Mouse (Mus musculus) forelimb bud, embryonic 11.5 days (tissue): ENCODE results near the gene 2010003K11Rik.

Experiments
- DNase-seq: peaks from one replicate; pipeline ENCODE4 v3.0.0-alpha.2; 2012; ENCODE audit warnings: low read depth, low spot score

The 2010003K11Rik gene

GRCm38 (mm10) chr19:4498062-4498933, at the start of gene 2010003K11Rik:
Gene 2010003K11Rik, minus strand, starts transcription at chr19:4498583.
- no peak for DNase-seq

- no peak for DNase-seq
Measured at GRCm38 (mm10) chr19:4547801-4548200, 49.4 kb upstream of the 2010003K11Rik start.

- no peak for DNase-seq
Measured at GRCm38 (mm10) chr19:4545841-4546240, 47.5 kb upstream of the 2010003K11Rik start.

GRCm38 (mm10) chr19:4545091-4545490, 46.7 kb upstream of the 2010003K11Rik start:
- DNase-seq, result no peak

DNA sequence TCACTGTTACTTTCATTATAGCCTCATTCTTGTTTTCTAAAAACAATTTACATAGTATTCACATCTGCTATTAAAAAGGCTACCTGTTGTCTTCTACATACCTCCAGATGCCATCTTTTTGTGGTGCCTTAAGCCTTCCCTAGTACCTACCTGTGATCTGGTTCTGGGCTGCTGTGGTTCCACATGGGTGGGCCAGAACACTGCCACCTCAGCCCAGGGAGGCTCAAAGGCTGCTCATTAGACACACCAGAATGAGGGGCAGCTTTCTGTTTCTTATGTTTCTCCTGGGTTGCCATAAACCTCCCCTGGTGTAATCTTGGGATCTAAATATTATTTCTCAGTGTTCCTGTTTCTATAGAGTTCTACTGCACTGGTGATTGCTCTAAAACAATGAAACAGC, 43.7 kb upstream of the 2010003K11Rik start:
- DNase-seq, result no peak

GRCm38 (mm10) chr19:4540992-4541391, 42.6 kb upstream of the 2010003K11Rik start:
- DNase-seq, result no peak

GRCm38 (mm10) chr19:4540263-4540662, 41.9 kb upstream of the 2010003K11Rik start:
- no peak for DNase-seq

DNA sequence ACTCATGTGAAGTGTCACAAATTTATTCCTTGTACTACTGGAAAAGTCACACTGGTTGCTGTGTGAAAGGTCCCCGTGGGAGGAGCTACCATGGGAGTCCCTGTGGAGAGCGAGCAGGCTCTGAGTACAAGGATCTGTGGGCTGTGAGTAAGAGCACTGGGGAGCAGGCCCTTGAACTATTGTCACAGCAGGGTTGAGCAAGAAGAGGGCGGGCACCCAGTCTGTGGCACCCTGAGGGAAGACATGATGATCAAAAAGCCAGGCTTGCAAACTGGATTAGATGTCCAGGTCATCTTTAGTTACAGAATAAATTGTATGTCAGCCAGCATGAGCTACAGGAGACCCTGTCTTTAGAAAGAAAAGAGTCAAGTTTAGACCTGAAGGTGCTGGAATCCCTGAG, 38.2 kb upstream of the 2010003K11Rik start:
- DNase-seq, result no peak

DNA sequence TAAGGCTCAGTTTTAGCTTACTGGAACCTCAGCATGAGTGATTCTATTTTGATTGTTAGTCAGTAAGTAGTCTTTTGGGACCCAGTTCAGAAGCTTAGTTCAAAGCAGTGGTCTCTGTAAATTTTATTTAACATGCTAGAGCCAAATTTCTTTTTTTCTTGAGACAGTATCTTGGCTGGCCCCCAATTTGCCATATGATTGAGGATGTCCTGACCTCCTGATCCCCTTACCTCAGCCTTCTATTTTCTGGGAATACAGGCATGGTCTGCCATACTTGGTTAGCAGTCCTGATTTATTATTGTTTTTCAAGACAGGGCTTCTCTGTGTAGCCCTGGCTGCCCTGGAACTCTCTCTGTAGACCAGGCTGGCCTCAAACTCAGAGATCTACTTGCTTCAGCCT, 37.5 kb upstream of the 2010003K11Rik start:
- DNase-seq, result no peak

- DNase-seq, result no peak
Measured at GRCm38 (mm10) chr19:4534646-4535045, 36.3 kb upstream of the 2010003K11Rik start.

GRCm38 (mm10) chr19:4521426-4522050, 23.2 kb upstream of the 2010003K11Rik start:
- no peak for DNase-seq

- no peak for DNase-seq
Measured at GRCm38 (mm10) chr19:4517483-4517882, 19.1 kb upstream of the 2010003K11Rik start.

DNA sequence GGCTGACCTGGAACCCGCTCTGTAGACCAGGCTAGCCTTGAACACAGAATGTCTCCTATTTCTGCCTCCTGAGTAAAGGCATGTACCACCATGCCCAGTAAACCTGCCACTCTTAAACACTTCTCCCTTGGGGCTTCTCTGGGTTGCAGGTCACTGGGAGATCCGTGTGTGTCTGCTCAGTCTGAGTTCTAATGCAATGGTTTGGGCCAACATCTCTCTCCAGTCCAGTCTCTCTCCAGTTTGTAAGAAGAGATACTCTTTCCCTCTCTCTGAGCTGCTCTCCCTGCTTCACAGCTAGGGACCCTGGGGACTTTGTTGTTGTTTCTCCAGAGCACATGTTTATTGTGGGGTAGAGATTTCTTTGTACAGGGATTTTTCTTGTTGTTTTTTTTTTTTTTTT, 17.9 kb upstream of the 2010003K11Rik start:
- DNase-seq, result no peak

- peak; percentile 56 for DNase-seq
Measured at GRCm38 (mm10) chr19:4515746-4516145, 17.4 kb upstream of the 2010003K11Rik start.

DNA sequence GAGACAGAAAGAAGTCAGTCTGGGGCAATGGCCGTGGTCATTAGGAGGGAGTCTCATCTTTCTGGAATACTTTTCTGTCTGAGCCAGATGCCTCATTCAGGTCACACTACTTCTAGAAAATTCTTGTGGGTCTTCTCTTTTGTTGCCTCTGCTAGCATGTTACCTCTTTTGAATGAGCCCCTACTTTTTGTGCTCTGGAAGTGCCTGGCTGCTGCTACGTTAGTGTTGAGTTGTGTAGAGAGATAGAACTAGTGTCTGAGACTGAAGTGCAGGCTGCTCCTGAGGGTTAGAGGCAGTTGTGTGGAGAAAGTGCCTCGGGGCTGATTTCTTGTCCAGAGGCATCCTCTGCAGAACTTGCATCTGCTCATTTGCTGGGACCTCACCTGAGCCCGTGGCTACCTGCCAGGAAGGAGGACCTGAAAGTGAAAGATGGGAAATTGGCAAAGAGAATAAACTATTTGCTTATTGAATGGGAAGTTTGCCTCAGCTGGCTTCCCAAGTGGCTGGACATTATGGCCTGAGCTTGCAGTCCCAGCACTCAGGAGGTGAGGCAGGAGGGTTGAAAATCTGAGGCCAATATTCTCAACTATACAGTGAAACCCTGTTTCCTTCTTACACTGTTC, 15.0 kb upstream of the 2010003K11Rik start:
- no peak for DNase-seq

- no peak for DNase-seq
Measured at GRCm38 (mm10) chr19:4511116-4511841, 12.9 kb upstream of the 2010003K11Rik start.

- DNase-seq, result peak; percentile 99
Measured at GRCm38 (mm10) chr19:4509986-4510963, 11.9 kb upstream of the 2010003K11Rik start, which contains the start of gene Pcx. Gene Pcx, plus strand, starts transcription at chr19:4510472.

GRCm38 (mm10) chr19:4507746-4508145, 9.4 kb upstream of the 2010003K11Rik start:
- no peak for DNase-seq

GRCm38 (mm10) chr19:4504830-4505229, 6.4 kb upstream of the 2010003K11Rik start:
- no peak for DNase-seq

DNA sequence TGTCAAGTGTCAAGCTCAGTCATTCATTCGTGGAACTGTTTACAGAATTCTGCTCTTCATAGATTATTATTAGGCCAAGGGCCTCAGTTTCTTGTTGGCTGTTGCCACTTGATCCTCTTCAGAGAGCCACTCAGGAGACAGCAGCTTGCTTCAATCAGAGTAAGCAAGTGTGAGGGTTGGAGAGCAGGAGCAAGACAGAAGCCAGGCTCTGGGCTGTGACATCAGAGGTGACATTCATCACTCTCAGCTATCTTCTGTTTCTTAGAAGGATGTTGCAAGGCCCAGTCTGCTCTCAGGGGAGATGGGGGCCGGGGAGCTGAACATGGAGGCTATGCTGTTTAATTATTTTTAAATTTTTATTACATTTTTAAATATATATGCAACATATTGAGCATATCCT, 4.3 kb upstream of the 2010003K11Rik start:
- DNase-seq, result no peak
